Mouse (Mus musculus) spleen, embryonic (tissue): ENCODE results near the gene Trir.

Experiments
- CTCF ChIA-PET: fragments of 350-600 bp; sonication (Branson Sonifier 250); formaldehyde crosslinking; loops from one replicate; lab custom pipeline; 2022; lab: Charles Lee

Gene Trir

GRCm38 (mm10) chr8:85076001-85076400 lies 49.4 kb downstream of the Trir start:
- CTCF ChIA-PET = interaction anchor here (0.6 to 0.9 kb wide), 2 partner anchors 63 to 512 kb away, joined by 3 to 11 read pairs; no protein-coding TSS in a partner anchor

- CTCF ChIA-PET = interaction anchor here (0.6 to 0.7 kb wide), 2 partner anchors 93 to 511 kb away, joined by 3 to 4 read pairs; no protein-coding TSS in a partner anchor
Measured at GRCm38 (mm10) chr8:85076993-85077392, 50.4 kb downstream of the Trir start.
